ENCODE assay signal across 8 mouse cellular contexts in the genomic region with DNA sequence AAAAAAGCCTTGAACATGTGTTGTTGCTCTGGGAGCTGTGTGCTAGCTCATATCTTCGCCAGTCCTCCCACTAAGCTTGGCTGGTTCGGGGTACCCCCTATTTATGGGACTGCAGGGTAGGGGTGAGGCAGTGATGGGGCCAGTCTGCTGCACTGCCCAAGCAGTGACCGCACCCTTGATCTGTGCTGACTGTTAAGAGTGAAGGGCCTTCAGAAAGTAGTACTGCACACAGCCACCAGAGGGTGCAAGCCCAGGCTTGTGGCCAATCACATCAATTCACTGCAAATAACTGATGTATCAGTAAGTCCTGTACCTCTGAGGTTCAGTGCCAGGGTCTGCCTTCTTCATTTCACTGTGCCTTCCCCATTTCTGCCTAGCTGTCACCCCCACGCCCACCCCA. TPM values are rescaled to one million over a fixed set of nuclear protein-coding genes. Genes with fewer than 3 reads are reported as not detected.
A peak's percentile ranks its signal among the peaks of the same experiment; 100 is the strongest.
DNase-seq lines count a peak whose midpoint lies in the region; ATAC-seq lines count a peak whose summit lies in the region.

No protein-coding gene starts in this region.

- H3K27ac ChIP-seq in forebrain, embryonic 10.5 days, result no peak overlapping the region
- no peak overlapping the region for H3K27ac ChIP-seq in lung, embryonic 16.5 days (ENCODE audit: low read length)

- no peak overlapping the region for H3K4me2 ChIP-seq in lung, embryonic 16.5 days (ENCODE audit: low read depth, low read length)

- H3K36me3 ChIP-seq in forebrain, embryonic 10.5 days (replicated peaks), result peaks cover 42% of the 10 kb centered on the region
- H3K36me3 ChIP-seq in lung, embryonic 16.5 days (ENCODE audit: control insufficient read depth, insufficient read depth, low read length), result peaks cover 13% of the 10 kb centered on the region

- ATAC-seq in lung, embryonic 16.5 days (ENCODE audit: low read depth), result peak; percentile 45; the same call in 1 of the 2 replicates

- peaks cover 11% of the 10 kb centered on the region; the same call in 1 of the 2 replicates for H3K27me3 ChIP-seq in forebrain, embryonic 10.5 days (ENCODE audit: poor library complexity, severe bottlenecking)
- no peaks in the 10 kb centered on the region for H3K27me3 ChIP-seq in lung, embryonic 16.5 days (ENCODE audit: control insufficient read depth, insufficient read depth, low read depth, low read length)

- no peak overlapping the region for H3K9ac ChIP-seq in lung, embryonic 16.5 days (ENCODE audit: low read length)

- peak; percentile 65 for DNase-seq in MEL-GATA-1-ER (ENCODE audit: extremely low read depth, low read depth)
- DNase-seq in c-Kit-negative CD71-positive TER-119-positive erythroid progenitor cells, embryonic 14.5 days (ENCODE audit: low read depth, low spot score), result peak; percentile 45
- peak; percentile 76 for DNase-seq in forebrain, embryonic 10.5 days (ENCODE audit: extremely low spot score, low spot score)
- peak; percentile 85 for DNase-seq in heart, postnatal 4 days
- DNase-seq in layer of hippocampus, adult 9-10 months (ENCODE audit: low spot score), result peak; percentile 72
- DNase-seq in right cerebral cortex, adult 18-20 months, result peak; percentile 67
- peak; percentile 60 to 78 for DNase-seq in urinary bladder, postnatal 4 days (ENCODE audit: low spot score in 2 of 2)

- no peak overlapping the region for H3K4me3 ChIP-seq in forebrain, embryonic 10.5 days
- H3K4me3 ChIP-seq in lung, embryonic 16.5 days (ENCODE audit: low read length), result no peak overlapping the region

- 40% methylated on average over 4 of the region's 4 CpGs for WGBS in forebrain, embryonic 10.5 days
- WGBS in lung, embryonic 16.5 days, result 30% methylated on average over 4 of the region's 4 CpGs

- no peaks in the 10 kb centered on the region for H3K9me3 ChIP-seq in forebrain, embryonic 10.5 days
- H3K9me3 ChIP-seq in lung, embryonic 16.5 days (ENCODE audit: control insufficient read depth, low read length), result no peaks in the 10 kb centered on the region

- H3K4me1 ChIP-seq in forebrain, embryonic 10.5 days, result peaks cover 27% of the 10 kb centered on the region
- peaks cover 15% of the 10 kb centered on the region for H3K4me1 ChIP-seq in lung, embryonic 16.5 days (replicated peaks; ENCODE audit: control insufficient read depth, insufficient read depth, low read length)

RNA-seq across cellular contexts. Expression of a gene that starts 13.9 kb away (rescaled TPM):
- 61.4 and 70.4 TPM in 2 replicates for polyA plus RNA-seq in forebrain, embryonic 10.5 days (2016; fragmentation: Nextera tagmentation; extraction: Ambion mirVana)
- 10 to 100 TPM; 10.3 to 15.7 TPM for total RNA-seq in heart, postnatal 4 days (2021)
- 109 and 121 TPM in 2 replicates for polyA plus RNA-seq in lung, embryonic 16.5 days (2015; fragmentation: Nextera tagmentation; extraction: Ambion mirVana)

RNA-seq across cellular contexts. Expression of a gene that starts 20.5 kb away (rescaled TPM):
- polyA plus RNA-seq in forebrain, embryonic 10.5 days (2016; fragmentation: Nextera tagmentation; extraction: Ambion mirVana), result 22.4 and 24.2 TPM in 2 replicates
- 10 to 100 TPM; 26.0 to 28.1 TPM for total RNA-seq in heart, postnatal 4 days (2021)
- 23.8 and 26.2 TPM in 2 replicates for polyA plus RNA-seq in lung, embryonic 16.5 days (2015; fragmentation: Nextera tagmentation; extraction: Ambion mirVana)

RNA-seq across cellular contexts. Expression of a gene that starts 26.2 kb away (rescaled TPM):
- polyA plus RNA-seq in forebrain, embryonic 10.5 days (2016; fragmentation: Nextera tagmentation; extraction: Ambion mirVana), result 2.3 and 3.8 TPM in 2 replicates
- 10 to 100 TPM; 29.1 to 29.2 TPM for total RNA-seq in heart, postnatal 4 days (2021)
- polyA plus RNA-seq in lung, embryonic 16.5 days (2015; fragmentation: Nextera tagmentation; extraction: Ambion mirVana), result 5.6 and 6.5 TPM in 2 replicates

RNA-seq across cellular contexts. Expression of a gene that starts 44.7 kb away (rescaled TPM):
- 50.8 and 58.1 TPM in 2 replicates for polyA plus RNA-seq in forebrain, embryonic 10.5 days (2016; fragmentation: Nextera tagmentation; extraction: Ambion mirVana)
- 10 to 100 TPM; 38.3 to 40.8 TPM for total RNA-seq in heart, postnatal 4 days (2021)
- 55.5 TPM in 2 replicates for polyA plus RNA-seq in lung, embryonic 16.5 days (2015; fragmentation: Nextera tagmentation; extraction: Ambion mirVana)

RNA-seq across cellular contexts. Expression of a gene that starts 58.5 kb away (rescaled TPM):
- polyA plus RNA-seq in forebrain, embryonic 10.5 days (2016; fragmentation: Nextera tagmentation; extraction: Ambion mirVana), result 16.9 and 18.3 TPM in 2 replicates
- total RNA-seq in heart, postnatal 4 days (2021), result 10 to 100 TPM; 31.8 to 33.4 TPM
- 10.5 and 12.2 TPM in 2 replicates for polyA plus RNA-seq in lung, embryonic 16.5 days (2015; fragmentation: Nextera tagmentation; extraction: Ambion mirVana)
